Mouse (Mus musculus) erythroblast, embryonic 14.5 days (primary cell): Measurements from ENCODE around the gene Gas2.

ENCODE experiments used
- GATA1 ChIP-seq: IDR thresholded peaks from 2 replicates; pipeline ENCODE4 v1.6.1; 2012; ENCODE audit warnings: low read length, inconsistent platforms, mixed read lengths
- TAL1 ChIP-seq: IDR thresholded peaks from 3 replicates; pipeline ENCODE4 v1.6.1; 2012; ENCODE audit warnings: low read length, inconsistent platforms, mixed read lengths

DNA sequence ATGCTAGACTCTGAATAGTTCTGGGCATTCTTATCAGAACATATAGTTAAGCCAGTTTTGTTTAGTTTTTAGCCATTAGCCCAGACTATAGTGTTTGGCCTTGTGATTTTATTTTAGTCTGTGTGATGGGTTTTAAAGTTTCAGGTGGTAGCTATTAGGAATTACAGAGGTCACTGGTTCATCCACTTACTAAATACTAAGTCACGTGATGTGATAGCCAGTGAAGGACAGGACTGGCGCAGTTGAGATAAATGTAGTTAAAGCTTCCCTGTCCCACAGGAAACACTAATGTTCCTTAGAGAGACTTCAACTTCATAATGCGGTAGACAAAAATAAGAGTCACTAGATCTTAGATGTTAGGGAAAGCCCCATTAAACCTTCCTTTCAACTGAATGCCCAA is 1.0 kb downstream of the Gas2 start:
- TF ChIP-seq GATA1 (no peak), TAL1 (no peak)
